Mouse (Mus musculus) forebrain, embryonic 12.5 days (tissue): ENCODE data around the gene Myom1. TPM values are rescaled to one million over a fixed set of nuclear protein-coding genes. Genes with fewer than 3 reads are reported as not detected.

Source experiments
- ATAC-seq: fragments of 200-750 bp; cut with Nextera tagmentation; 2 replicates; pipeline ENCODE4 v1.8.0; 2017; ENCODE audit warnings: moderate TSS enrichment; ENCODE audit not compliant: low FRiP score
- H3K27ac ChIP-seq: fragments of 300-500 bp; sonication (generic); 2 replicates; pipeline ENCODE4 v1.5.1; 2016; ENCODE audit warnings: mild to moderate bottlenecking
- H3K27me3 ChIP-seq: fragments of 300-500 bp; sonication (generic); 2 replicates; pipeline ENCODE4 v1.6.1; 2016; ENCODE audit warnings: mild to moderate bottlenecking
- H3K36me3 ChIP-seq: fragments of 300-500 bp; sonication (generic); replicated peaks from 2 replicates; pipeline ENCODE4 v1.6.1; 2016; ENCODE audit warnings: mild to moderate bottlenecking
- H3K4me1 ChIP-seq: fragments of 300-500 bp; sonication (generic); 2 replicates; pipeline ENCODE4 v1.6.1; 2016
- H3K4me2 ChIP-seq: fragments of 300-500 bp; sonication (generic); 2 replicates; pipeline ENCODE4 v1.6.1; 2016; ENCODE audit warnings: mild to moderate bottlenecking, moderate library complexity
- H3K4me3 ChIP-seq: fragments of 300-500 bp; sonication (generic); replicated peaks from 2 replicates; pipeline ENCODE4 v1.5.1; 2016; ENCODE audit warnings: mild to moderate bottlenecking
- H3K9ac ChIP-seq: fragments of 300-500 bp; sonication (generic); 2 replicates; pipeline ENCODE4 v1.6.1; 2016; ENCODE audit warnings: mild to moderate bottlenecking
- H3K9me3 ChIP-seq: fragments of 300-500 bp; sonication (generic); 2 replicates; pipeline ENCODE4 v1.6.1; 2016
- WGBS: fragments of 180-500 bp; shearing (Covaris S2); methylation state at CpG from one replicate; pipeline ENCODE4 v1.1.7; 2016; 5-methylcytosine and 5-hydroxymethylcytosine counted together
- polyA plus RNA-seq: library from polyadenylated mRNA; unstranded; fragments of >200 nt; fragmentation: Nextera tagmentation; extraction: Ambion mirVana; gene quantifications from 2 replicates; pipeline ENCODE4 v1.2.1, GENCODE M21; 2016

Gene Myom1
- polyA plus RNA-seq, 1 experiment from 2014 or later = 1.7 TPM

- H3K4me2 ChIP-seq = no peak overlapping the region
- no peak overlapping the region for H3K4me3 ChIP-seq
- no peaks in the 10 kb centered on the region for H3K27me3 ChIP-seq
- 95% methylated on average over 7 of the region's 7 CpGs for WGBS
- no peaks in the 10 kb centered on the region for H3K36me3 ChIP-seq
- no peaks in the 10 kb centered on the region for H3K9me3 ChIP-seq
- no peak overlapping the region for H3K27ac ChIP-seq
- no peak overlapping the region for H3K9ac ChIP-seq
- no peak for ATAC-seq
- H3K4me1 ChIP-seq = peaks cover 4% of the 10 kb centered on the region; the same call in 1 of the 2 replicates
Measured at GRCm38 (mm10) chr17:71105297-71105696, 102.9 kb downstream of the Myom1 start.

GRCm38 (mm10) chr17:71106250-71106649, 103.8 kb downstream of the Myom1 start:
- Histone ChIP-seq H3K9me3 (no peaks in the 10 kb centered on the region), H3K4me1 (peaks cover 4% of the 10 kb centered on the region; the same call in 1 of the 2 replicates), H3K9ac (no peak overlapping the region), H3K4me3 (no peak overlapping the region), H3K27me3 (no peaks in the 10 kb centered on the region), H3K27ac (no peak overlapping the region), H3K4me2 (no peak overlapping the region), H3K36me3 (no peaks in the 10 kb centered on the region)
- 87% methylated on average over 8 of the region's 8 CpGs for WGBS
- ATAC-seq = no peak

GRCm38 (mm10) chr17:71110753-71111265, 108.4 kb downstream of the Myom1 start:
- H3K27me3 ChIP-seq = no peaks in the 10 kb centered on the region
- H3K4me3 ChIP-seq = no peak overlapping the region
- no peak overlapping the region for H3K4me2 ChIP-seq
- H3K4me1 ChIP-seq = no peaks in the 10 kb centered on the region
- H3K9ac ChIP-seq = no peak overlapping the region
- no peaks in the 10 kb centered on the region for H3K36me3 ChIP-seq
- no peak for ATAC-seq
- WGBS = 84% methylated on average over 6 of the region's 6 CpGs
- no peaks in the 10 kb centered on the region for H3K9me3 ChIP-seq
- no peak overlapping the region for H3K27ac ChIP-seq

DNA sequence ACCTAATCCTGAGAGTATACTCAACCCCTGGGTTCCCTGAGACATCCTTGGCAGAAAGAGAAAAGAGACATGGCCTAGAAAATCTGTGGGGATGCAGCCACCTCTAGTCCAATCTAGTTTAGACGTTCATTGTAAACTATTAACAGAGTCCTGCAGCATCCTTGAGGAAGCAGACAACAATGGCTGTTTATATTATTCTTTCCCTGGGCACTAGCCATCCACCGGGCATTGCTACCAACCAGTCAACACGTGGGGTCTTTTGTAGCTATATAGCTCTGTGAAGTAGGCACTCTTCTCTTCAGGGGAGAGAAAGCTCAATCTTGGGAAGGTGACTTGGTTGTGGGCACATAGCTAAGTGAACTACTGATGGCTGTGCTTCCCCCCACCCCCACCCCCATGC, 110.3 kb downstream of the Myom1 start:
- Histone ChIP-seq H3K4me3 (no peak overlapping the region), H3K9ac (no peak overlapping the region), H3K27ac (no peak overlapping the region), H3K27me3 (no peaks in the 10 kb centered on the region), H3K9me3 (no peaks in the 10 kb centered on the region), H3K4me2 (no peak overlapping the region), H3K4me1 (no peaks in the 10 kb centered on the region), H3K36me3 (no peaks in the 10 kb centered on the region)
- 80% methylated on average over 3 of the region's 3 CpGs for WGBS
- no peak for ATAC-seq

DNA sequence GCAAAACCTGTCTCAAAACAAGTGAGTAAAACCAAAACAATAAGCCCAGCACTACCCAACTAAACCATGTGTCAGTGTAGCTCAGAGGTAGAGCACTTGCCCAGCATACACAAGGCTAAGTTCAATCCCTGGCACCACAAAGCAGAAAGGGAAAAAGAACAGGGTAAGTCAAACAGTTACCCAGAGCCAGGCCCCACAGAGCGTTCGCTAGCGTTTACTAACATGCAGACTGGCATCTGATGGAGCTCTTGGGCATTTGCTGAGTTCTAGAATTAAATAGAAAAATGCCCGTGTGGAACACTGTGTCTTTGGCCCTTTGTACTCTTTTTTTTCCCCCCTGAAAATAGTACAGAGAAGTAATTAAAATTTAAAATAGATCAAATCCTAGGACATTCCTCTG, 111.8 kb downstream of the Myom1 start:
- Histone ChIP-seq H3K27me3 (no peaks in the 10 kb centered on the region), H3K4me3 (no peak overlapping the region), H3K9me3 (no peaks in the 10 kb centered on the region), H3K27ac (no peak overlapping the region), H3K36me3 (no peaks in the 10 kb centered on the region), H3K4me1 (no peaks in the 10 kb centered on the region), H3K4me2 (no peak overlapping the region), H3K9ac (no peak overlapping the region)
- ATAC-seq = no peak
- 86% methylated on average over 4 of the region's 4 CpGs for WGBS

DNA sequence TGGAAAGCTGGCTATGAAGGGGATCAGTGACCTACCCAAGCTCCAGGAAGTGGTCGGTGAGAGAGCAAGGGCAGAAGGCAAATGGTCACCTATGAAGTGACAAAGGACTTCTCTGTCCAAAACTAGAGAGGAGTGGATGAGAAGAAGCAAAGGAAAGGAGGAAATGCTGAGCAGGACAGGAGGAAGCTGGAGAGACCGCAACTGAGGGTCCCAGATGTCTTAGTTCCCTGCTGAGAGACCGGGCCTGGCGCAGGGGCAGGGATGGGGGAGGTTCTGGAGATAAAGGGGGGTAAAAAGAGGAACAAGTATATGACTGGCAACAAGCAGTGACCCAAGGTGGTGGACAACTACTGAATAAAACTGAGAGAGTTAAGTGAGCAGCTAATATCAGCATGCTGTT, 115.5 kb downstream of the Myom1 start:
- no peak for ATAC-seq
- Histone ChIP-seq H3K9me3 (no peaks in the 10 kb centered on the region), H3K9ac (no peak overlapping the region), H3K4me1 (no peaks in the 10 kb centered on the region), H3K27me3 (no peaks in the 10 kb centered on the region), H3K36me3 (no peaks in the 10 kb centered on the region), H3K4me2 (no peak overlapping the region), H3K27ac (no peak overlapping the region), H3K4me3 (no peak overlapping the region)
- whole genome bisulfite sequencing = 89% methylated on average over 4 of the region's 4 CpGs

- Histone ChIP-seq H3K27ac (no peak overlapping the region), H3K9me3 (no peaks in the 10 kb centered on the region), H3K36me3 (no peaks in the 10 kb centered on the region), H3K4me3 (no peak overlapping the region), H3K9ac (no peak overlapping the region), H3K4me2 (no peak overlapping the region), H3K27me3 (no peaks in the 10 kb centered on the region), H3K4me1 (no peaks in the 10 kb centered on the region)
- WGBS = 49% methylated on average over 4 of the region's 4 CpGs
- ATAC-seq = no peak
Measured at GRCm38 (mm10) chr17:71118607-71119006, 116.2 kb downstream of the Myom1 start.

DNA sequence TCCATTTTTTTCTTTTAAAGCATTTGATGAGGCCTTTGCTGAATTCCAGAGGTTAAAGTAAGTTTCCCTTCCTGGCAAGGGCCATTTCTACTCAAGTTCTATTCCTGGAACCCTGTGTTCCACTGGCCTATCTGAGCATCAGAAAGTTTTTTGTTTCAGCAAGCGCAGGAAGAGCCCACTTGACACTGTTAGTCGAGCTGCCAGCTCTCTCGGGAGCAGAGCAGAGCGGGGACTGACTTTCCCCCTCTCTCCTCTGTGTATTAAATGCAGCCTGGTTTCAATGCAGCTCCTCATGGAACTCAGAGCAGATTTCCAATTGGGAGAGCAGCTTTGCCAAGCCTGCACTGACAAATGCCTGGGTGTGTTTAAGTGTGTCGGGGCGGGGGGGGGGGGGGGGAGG, 118.2 kb downstream of the Myom1 start:
- WGBS = 61% methylated on average over 6 of the region's 6 CpGs
- no peaks in the 10 kb centered on the region; the same call in 1 of the 2 replicates for H3K4me1 ChIP-seq
- no peak overlapping the region for H3K4me3 ChIP-seq
- H3K4me2 ChIP-seq = no peak overlapping the region
- H3K27ac ChIP-seq = no peak overlapping the region
- no peaks in the 10 kb centered on the region for H3K9me3 ChIP-seq
- H3K36me3 ChIP-seq = no peaks in the 10 kb centered on the region
- no peaks in the 10 kb centered on the region for H3K27me3 ChIP-seq
- no peak for ATAC-seq
- no peak overlapping the region for H3K9ac ChIP-seq

GRCm38 (mm10) chr17:71124061-71124670, 121.7 kb downstream of the Myom1 start:
- Histone ChIP-seq H3K9me3 (no peaks in the 10 kb centered on the region), H3K27me3 (no peaks in the 10 kb centered on the region), H3K36me3 (no peaks in the 10 kb centered on the region), H3K4me3 (no peak overlapping the region), H3K9ac (no peak overlapping the region), H3K27ac (no peak overlapping the region), H3K4me2 (no peak overlapping the region), H3K4me1 (no peaks in the 10 kb centered on the region; the same call in 1 of the 2 replicates)
- 84% methylated on average over 8 of the region's 8 CpGs for WGBS
- ATAC-seq = no peak

GRCm38 (mm10) chr17:71124674-71125073, 122.2 kb downstream of the Myom1 start:
- H3K27ac ChIP-seq = no peak overlapping the region
- no peak for ATAC-seq
- H3K4me3 ChIP-seq = no peak overlapping the region
- no peaks in the 10 kb centered on the region; the same call in 1 of the 2 replicates for H3K4me1 ChIP-seq
- H3K27me3 ChIP-seq = no peaks in the 10 kb centered on the region
- 86% methylated on average over 1 of the region's 1 CpGs for WGBS
- no peak overlapping the region for H3K9ac ChIP-seq
- H3K9me3 ChIP-seq = no peaks in the 10 kb centered on the region
- H3K4me2 ChIP-seq = no peak overlapping the region
- no peaks in the 10 kb centered on the region for H3K36me3 ChIP-seq

GRCm38 (mm10) chr17:71125519-71125918, 123.1 kb downstream of the Myom1 start:
- no peaks in the 10 kb centered on the region for H3K36me3 ChIP-seq
- H3K9me3 ChIP-seq = no peaks in the 10 kb centered on the region
- WGBS = 82% methylated on average over 12 of the region's 12 CpGs
- H3K27me3 ChIP-seq = no peaks in the 10 kb centered on the region
- H3K9ac ChIP-seq = no peak overlapping the region
- H3K4me1 ChIP-seq = peaks cover 3% of the 10 kb centered on the region
- H3K27ac ChIP-seq = no peak overlapping the region
- ATAC-seq = no peak
- no peak overlapping the region for H3K4me3 ChIP-seq
- no peak overlapping the region for H3K4me2 ChIP-seq

DNA sequence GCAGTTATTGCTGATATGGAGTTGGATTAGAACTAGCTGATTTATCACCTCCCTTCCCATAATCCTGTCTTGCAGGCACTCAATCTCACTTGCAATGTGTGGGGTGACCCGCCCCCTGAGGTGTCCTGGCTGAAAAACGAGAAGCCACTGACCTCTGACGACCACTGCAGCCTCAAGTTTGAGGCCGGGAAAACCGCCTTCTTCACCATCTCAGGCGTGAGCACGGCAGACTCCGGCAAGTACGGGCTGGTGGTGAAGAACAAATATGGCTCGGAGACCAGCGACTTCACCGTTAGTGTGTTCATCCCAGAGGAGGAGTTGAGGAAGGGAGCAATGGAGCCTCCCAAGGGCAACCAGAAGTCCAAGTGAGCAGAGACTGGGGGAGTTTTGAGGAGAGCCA, 123.6 kb downstream of the Myom1 start:
- Histone ChIP-seq H3K9ac (no peak overlapping the region), H3K27me3 (no peaks in the 10 kb centered on the region), H3K36me3 (no peaks in the 10 kb centered on the region), H3K9me3 (no peaks in the 10 kb centered on the region), H3K4me1 (peaks cover 3% of the 10 kb centered on the region), H3K27ac (no peak overlapping the region), H3K4me2 (no peak overlapping the region), H3K4me3 (no peak overlapping the region)
- 86% methylated on average over 12 of the region's 12 CpGs for WGBS
- ATAC-seq = no peak

- H3K36me3 ChIP-seq = no peaks in the 10 kb centered on the region
- peaks cover 3% of the 10 kb centered on the region for H3K4me1 ChIP-seq
- H3K4me3 ChIP-seq = no peak overlapping the region
- H3K9me3 ChIP-seq = no peaks in the 10 kb centered on the region
- no peaks in the 10 kb centered on the region for H3K27me3 ChIP-seq
- ATAC-seq = no peak
- no peak overlapping the region for H3K4me2 ChIP-seq
- WGBS = 83% methylated on average over 7 of the region's 7 CpGs
- no peak overlapping the region for H3K27ac ChIP-seq
- no peak overlapping the region for H3K9ac ChIP-seq
Measured at GRCm38 (mm10) chr17:71127464-71128110, 125.2 kb downstream of the Myom1 start.
